Mouse (Mus musculus) liver, adult 2 months (tissue): ENCODE data around the gene Hdlbp. TPM values are rescaled to one million over a fixed set of nuclear protein-coding genes. Genes with fewer than 3 reads are reported as not detected.
A peak's percentile ranks its signal among the peaks of the same experiment; 100 is the strongest.
"Not testable (repeated sequence)": the region's sequence is repeated elsewhere in the genome, so short reads cannot be mapped to it uniquely, and the experiment has no call there.

Experiments
- DNase-seq: peaks from one replicate; pipeline ENCODE4 v3.0.0-alpha.2; 2011; ENCODE audit warnings: low read depth, low spot score; ENCODE audit errors: extremely low read depth
- H3K27ac ChIP-seq: fragments of 200-500 bp; replicated peaks from 2 replicates; pipeline ENCODE4 v1.5.1; 2012; ENCODE audit warnings: low read depth, mild to moderate bottlenecking, control low read depth, inconsistent platforms, low read length; ENCODE audit not compliant: insufficient read depth
- H3K27me3 ChIP-seq: fragments of 200-500 bp; 2 replicates; pipeline ENCODE4 v1.6.1; 2012; ENCODE audit warnings: mild to moderate bottlenecking, moderate library complexity, low read length, inconsistent platforms; ENCODE audit not compliant: control insufficient read depth, insufficient read depth
- H3K36me3 ChIP-seq: fragments of 200-500 bp; 2 replicates; pipeline ENCODE4 v1.6.1; 2012; ENCODE audit warnings: low read length, inconsistent platforms; ENCODE audit not compliant: control insufficient read depth, insufficient read depth
- H3K4me1 ChIP-seq: fragments of 200-500 bp; 2 replicates; pipeline ENCODE4 v1.6.1; 2011; ENCODE audit warnings: low read length; ENCODE audit not compliant: control insufficient read depth, insufficient read depth
- H3K4me3 ChIP-seq: fragments of 200-500 bp; 2 replicates; pipeline ENCODE4 v1.5.1; 2011; ENCODE audit warnings: low read depth, mild to moderate bottlenecking, control low read depth, low read length, moderate library complexity; ENCODE audit not compliant: insufficient read depth
- H3K79me2 ChIP-seq: fragments of 200-500 bp; 2 replicates; pipeline ENCODE4 v1.6.1; 2012; ENCODE audit warnings: inconsistent platforms, mild to moderate bottlenecking, low read length, moderate library complexity; ENCODE audit not compliant: control insufficient read depth, insufficient read depth
- H3K9ac ChIP-seq: fragments of 200-500 bp; 2 replicates; pipeline ENCODE4 v1.6.1; 2012; ENCODE audit warnings: low read depth, mild to moderate bottlenecking, control low read depth, inconsistent platforms, low read length
- CTCF ChIP-seq: fragments of 200-500 bp; IDR thresholded peaks from 2 replicates; pipeline ENCODE4 v1.5.1; 2011; ENCODE audit warnings: low read depth, low read length, control low read depth
- POLR2A ChIP-seq: fragments of 200-500 bp; IDR thresholded peaks from 2 replicates; pipeline ENCODE4 v1.6.1; 2011; ENCODE audit warnings: low read length, control low read depth; ENCODE audit not compliant: insufficient read depth; ENCODE audit errors: extremely low read depth
- WGBS: fragments of 180-500 bp; shearing (Covaris S2); methylation state at CpG from one replicate; pipeline ENCODE4 v1.1.7; 2018; 5-methylcytosine and 5-hydroxymethylcytosine counted together
- polyA plus RNA-seq: library from polyadenylated mRNA; depleted of rRNA; stranded (reverse); fragments of >200 nt; gene quantifications from 2 replicates; pipeline ENCODE4 v1.2.3, GENCODE M21; 2012
- total RNA-seq: library from RNA; depleted of rRNA; stranded (reverse); fragments of >200 nt; gene quantifications from 2 replicates; pipeline ENCODE4 v1.2.3, GENCODE M21; 2014

Gene Hdlbp
- total and polyA plus RNA-seq, 2 experiments = 119 to 169 TPM

DNA sequence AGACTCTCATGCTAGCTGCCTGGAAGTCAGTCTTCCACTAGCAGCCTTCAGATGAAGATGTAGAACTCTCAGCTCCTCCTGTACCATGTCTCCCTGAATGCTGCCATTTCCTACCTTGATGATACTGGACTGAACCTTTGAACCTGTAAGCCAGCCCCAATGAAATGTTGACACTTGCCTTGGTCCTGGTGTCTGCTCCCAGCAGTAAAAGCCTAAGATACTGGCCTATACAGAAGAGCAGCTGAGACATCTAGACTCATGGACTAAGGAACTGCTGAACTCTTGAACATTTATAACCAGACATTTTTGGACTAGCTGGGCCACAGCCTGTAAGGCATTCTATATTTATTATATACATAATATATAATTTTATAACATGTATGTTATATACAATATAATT, 13.5 kb downstream of the Hdlbp start:
- Histone ChIP-seq H3K79me2 (peaks cover 24% of the 10 kb centered on the region; the same call in 1 of the 2 replicates), H3K27ac (no peak overlapping the region), H3K4me1 (peaks cover 3% of the 10 kb centered on the region; the same call in 1 of the 2 replicates), H3K27me3 (no peaks in the 10 kb centered on the region), H3K36me3 (0 out of 2 replicates have a peak, but pooled peaks cover 1% of the 10 kb centered on the region), H3K9ac (no peak overlapping the region), H3K4me3 (no peak overlapping the region)
- TF ChIP-seq POLR2A (no peak), CTCF (no peak)
- no peak for DNase-seq

- H3K4me1 ChIP-seq = peaks cover 2% of the 10 kb centered on the region; the same call in 1 of the 2 replicates
- no peak overlapping the region for H3K9ac ChIP-seq
- H3K36me3 ChIP-seq = no peaks in the 10 kb centered on the region
- DNase-seq = no peak
- no peaks in the 10 kb centered on the region for H3K27me3 ChIP-seq
- peaks cover 31% of the 10 kb centered on the region; the same call in 1 of the 2 replicates for H3K79me2 ChIP-seq
- no peak overlapping the region for H3K27ac ChIP-seq
- H3K4me3 ChIP-seq = no peak overlapping the region
- WGBS = 62% methylated on average over 3 of the region's 3 CpGs
- TF ChIP-seq CTCF (no peak), POLR2A (no peak)
These were observed 19.5 kb downstream of the Hdlbp start for GRCm38 (mm10) chr1:93459101-93459500.

DNA sequence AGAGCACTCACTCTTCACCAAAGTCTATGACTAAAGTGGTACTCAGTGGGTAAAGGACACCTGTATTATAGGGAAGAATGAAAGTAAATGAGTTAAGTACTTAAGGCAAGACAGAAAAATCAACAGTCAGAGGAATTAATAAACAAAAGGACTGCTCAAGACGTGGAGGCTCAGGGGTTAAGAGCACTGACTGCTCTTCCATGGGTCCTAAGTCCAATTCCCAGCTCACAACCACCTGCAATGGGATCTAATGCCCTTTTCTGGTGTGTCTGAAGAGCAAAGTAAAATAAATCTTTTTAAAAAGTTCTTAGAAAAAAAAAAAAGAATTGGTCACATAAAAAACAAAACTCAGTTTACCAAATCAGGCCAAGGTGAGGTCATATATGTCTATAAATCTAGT, 20.3 kb downstream of the Hdlbp start:
- Histone ChIP-seq H3K27me3 (no peaks in the 10 kb centered on the region), H3K9ac (no peak overlapping the region), H3K4me3 (no peak overlapping the region), H3K36me3 (no peaks in the 10 kb centered on the region), H3K4me1 (peaks cover 6% of the 10 kb centered on the region; the same call in 1 of the 2 replicates), H3K27ac (no peak overlapping the region), H3K79me2 (peaks cover 25% of the 10 kb centered on the region; the same call in 1 of the 2 replicates)
- DNase-seq = peak; percentile 57
- WGBS = 20% methylated on average over 1 of the region's 1 CpGs
- TF ChIP-seq CTCF (no peak), POLR2A (no peak)

DNA sequence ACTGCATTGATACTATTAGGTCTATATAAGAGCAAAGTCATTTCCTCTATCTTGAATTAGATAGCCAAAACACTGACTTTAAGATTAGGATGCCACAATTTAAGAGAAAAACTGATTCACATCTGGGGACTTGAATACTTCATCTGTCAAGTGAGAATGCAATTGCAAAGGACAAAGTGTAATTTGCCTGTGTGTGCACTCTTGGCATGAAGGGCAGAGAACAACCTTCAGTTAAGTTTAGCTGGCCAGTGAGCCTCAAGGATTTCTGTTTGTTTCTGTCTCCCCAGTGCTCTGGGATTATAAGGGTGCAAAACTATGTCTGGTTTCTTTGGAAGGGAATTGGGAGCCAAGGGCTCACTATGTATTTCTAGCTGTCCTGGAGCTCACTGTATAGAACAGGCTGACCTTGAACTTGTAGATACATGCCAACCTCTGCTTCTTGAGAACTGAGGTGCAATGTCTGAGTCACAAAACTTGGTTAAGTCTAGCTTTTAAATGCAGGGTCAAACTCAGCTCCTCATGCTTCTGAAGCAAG, 24.8 kb downstream of the Hdlbp start:
- Histone ChIP-seq H3K27ac (peak overlapping the region; percentile 21; the same call in 1 of the 2 replicates), H3K4me3 (no peak overlapping the region), H3K9ac (no peak overlapping the region), H3K27me3 (no peaks in the 10 kb centered on the region), H3K4me1 (peaks cover 6% of the 10 kb centered on the region; the same call in 1 of the 2 replicates), H3K36me3 (no peaks in the 10 kb centered on the region), H3K79me2 (peaks cover 17% of the 10 kb centered on the region; the same call in 1 of the 2 replicates)
- DNase-seq = peak; percentile 80
- no peak for TF ChIP-seq CTCF
- TF ChIP-seq POLR2A = no peak

- H3K27ac ChIP-seq, DNase-seq, H3K36me3 ChIP-seq, H3K4me3 ChIP-seq, H3K9ac ChIP-seq, H3K79me2 ChIP-seq, H3K27me3 ChIP-seq: not testable (repeated sequence)
- H3K4me1 ChIP-seq = peaks cover 20% of the 10 kb centered on the region
- 91% methylated on average over 5 of the region's 5 CpGs for WGBS
These were observed 28.5 kb downstream of the Hdlbp start for GRCm38 (mm10) chr1:93450118-93450517.

- H3K4me1 ChIP-seq = peaks cover 31% of the 10 kb centered on the region
- H3K9ac ChIP-seq = peak overlapping the region; percentile 98
- peak overlapping the region; percentile 95 for H3K27ac ChIP-seq
- peak overlapping the region; percentile 89 for H3K4me3 ChIP-seq
- peak; percentile 39 for DNase-seq
- TF ChIP-seq POLR2A (no peak), CTCF (no peak)
- peaks cover 31% of the 10 kb centered on the region for H3K79me2 ChIP-seq
- H3K36me3 ChIP-seq = peaks cover 14% of the 10 kb centered on the region
- WGBS = 4% methylated on average over 3 of the region's 3 CpGs
- H3K27me3 ChIP-seq = no peaks in the 10 kb centered on the region
These were observed 32.8 kb downstream of the Hdlbp start for GRCm38 (mm10) chr1:93445822-93446162.
